Mouse (Mus musculus) T-cell, adult 2 months (primary cell): ENCODE measurements at regions not wholly inside any gene's neighbourhood (a gene's known extent, or its start where the extent isn't known, plus 50 kb on each side); places are given as distances from the start of the nearest gene placed in this dataset.
A peak's percentile ranks its signal among the peaks of the same experiment; 100 is the strongest.

ENCODE experiments used
- DNase-seq: peaks from one replicate; pipeline ENCODE4 v3.0.0; 2022; ENCODE audit warnings: low spot score

- no peak for DNase-seq
Observed at GRCm38 (mm10) chr14:99431697-99432096, 133.2 kb downstream of the Klf5 start.

GRCm38 (mm10) chr14:99434645-99435044 is 136.2 kb downstream of the Klf5 start:
- DNase-seq, result no peak

- no peak for DNase-seq
Observed at GRCm38 (mm10) chr14:99435512-99435911, 137.0 kb downstream of the Klf5 start.

DNA sequence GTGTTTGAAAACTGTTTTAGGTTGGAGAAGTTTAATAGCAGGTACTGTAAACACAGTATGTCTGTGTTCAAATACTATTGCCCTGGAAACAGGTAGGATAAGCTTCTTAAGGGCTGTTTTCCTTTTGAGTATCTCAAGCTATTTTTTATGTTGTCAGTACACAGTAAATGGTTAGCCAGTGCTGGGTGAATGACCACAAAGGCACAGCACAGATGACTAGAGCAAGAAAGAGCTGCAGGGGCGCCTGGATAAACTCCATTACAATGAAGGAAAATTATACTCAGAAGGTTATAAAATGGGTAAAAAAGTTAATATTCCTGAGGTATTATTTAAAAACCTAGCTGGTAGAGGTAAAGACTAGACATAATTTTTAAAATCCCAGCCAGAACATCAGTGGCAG is 137.6 kb downstream of the Klf5 start:
- DNase-seq, result no peak

DNA sequence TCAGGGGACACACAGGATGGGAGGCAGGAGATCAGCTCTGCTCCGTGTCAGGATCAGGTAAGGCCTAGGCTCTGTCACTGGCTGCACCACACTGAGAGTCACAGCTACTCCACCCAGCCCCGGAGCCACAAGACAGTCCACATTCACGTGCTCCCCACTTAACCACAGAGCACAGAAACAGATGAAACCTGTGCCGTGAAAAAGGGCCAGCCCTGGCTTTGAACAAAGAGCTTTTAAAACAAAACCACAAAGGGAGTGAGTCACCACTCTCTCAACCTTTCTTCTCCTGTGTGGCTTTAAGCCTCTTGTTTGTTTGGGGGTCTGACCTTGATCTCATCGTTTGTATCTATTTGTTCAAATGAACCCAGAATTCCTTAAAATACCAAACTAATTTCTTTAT is 150.6 kb downstream of the Klf5 start:
- DNase-seq, result peak; percentile 84

GRCm38 (mm10) chr14:99449870-99450269 is 151.4 kb downstream of the Klf5 start:
- peak; percentile 62 for DNase-seq

DNA sequence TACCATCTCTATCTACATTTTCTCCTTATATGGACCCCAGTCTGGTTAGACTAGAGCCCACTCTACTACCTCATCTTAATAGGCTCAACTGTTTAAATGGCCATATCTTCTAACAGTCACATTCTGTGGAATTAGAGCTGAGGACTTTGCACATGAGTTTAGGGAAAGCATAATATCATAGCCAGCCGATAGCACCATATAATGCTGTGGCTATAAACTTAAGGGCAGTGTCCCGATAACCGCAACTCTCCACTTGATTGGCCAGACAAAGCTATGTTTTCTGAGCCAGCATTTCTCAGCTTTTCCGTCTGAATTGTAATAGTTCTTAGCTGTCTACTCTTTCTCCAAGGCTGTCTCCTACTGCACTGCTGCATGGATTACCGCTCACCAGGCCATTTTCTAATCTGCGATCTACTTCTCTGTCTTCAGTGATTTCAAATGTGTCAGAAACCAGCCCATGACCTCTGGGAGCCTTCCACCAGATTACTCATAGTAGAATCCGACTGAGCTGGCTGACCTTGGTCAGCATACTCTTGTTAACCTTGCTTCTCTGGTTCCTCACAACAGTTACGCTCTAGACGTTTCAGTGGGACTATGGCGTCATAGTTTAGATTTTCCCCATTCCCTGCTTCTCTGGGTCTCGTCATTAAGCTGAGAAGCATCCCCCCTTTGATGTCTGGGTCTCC is 152.8 kb downstream of the Klf5 start:
- no peak for DNase-seq

DNA sequence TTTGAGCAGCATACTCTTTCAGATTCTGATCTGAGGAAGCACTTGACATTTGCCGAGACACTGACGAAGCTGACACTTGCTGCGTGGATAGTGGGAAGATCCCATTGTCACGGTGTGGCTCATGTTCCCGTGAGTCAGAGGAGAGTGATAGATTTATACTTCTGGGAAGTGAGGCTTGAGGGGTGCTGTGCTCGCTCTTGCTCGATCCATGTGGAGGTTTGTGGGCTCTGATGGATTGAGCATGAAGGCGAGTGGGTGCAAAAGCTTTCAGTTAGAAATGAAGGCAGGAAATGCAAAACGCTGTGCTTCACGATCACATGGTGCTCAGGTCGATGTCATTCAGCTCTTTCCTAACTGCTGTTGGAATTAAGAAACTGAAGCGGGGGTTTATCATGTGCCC is 155.4 kb downstream of the Klf5 start:
- no peak for DNase-seq

DNA sequence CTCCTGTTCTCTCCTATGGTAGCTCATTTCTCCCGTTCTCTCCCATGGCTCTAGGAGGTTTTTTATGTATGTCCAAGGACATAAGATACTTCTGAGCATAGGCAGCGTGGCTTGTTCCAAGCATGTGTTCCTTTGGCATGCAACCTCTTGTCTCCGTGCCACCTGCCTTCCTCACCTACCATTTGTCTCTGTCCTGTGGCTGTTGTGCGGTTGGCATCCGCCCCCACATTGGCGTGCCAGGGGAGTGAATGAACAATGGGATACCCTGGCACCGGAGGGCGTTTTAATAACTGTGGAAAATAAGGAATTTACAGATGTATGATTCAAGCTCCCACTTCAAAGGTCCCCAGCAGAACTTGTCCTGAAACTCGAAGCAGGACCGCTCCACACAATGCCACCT is 158.1 kb downstream of the Klf5 start:
- no peak for DNase-seq

- DNase-seq, result no peak
Observed at GRCm38 (mm10) chr14:99457573-99457972, 159.1 kb downstream of the Klf5 start.

- DNase-seq, result no peak
Observed at GRCm38 (mm10) chr14:99472111-99472510, 173.6 kb downstream of the Klf5 start.

- DNase-seq, result no peak
Observed at GRCm38 (mm10) chr14:99475271-99475670, 176.8 kb downstream of the Klf5 start.

DNA sequence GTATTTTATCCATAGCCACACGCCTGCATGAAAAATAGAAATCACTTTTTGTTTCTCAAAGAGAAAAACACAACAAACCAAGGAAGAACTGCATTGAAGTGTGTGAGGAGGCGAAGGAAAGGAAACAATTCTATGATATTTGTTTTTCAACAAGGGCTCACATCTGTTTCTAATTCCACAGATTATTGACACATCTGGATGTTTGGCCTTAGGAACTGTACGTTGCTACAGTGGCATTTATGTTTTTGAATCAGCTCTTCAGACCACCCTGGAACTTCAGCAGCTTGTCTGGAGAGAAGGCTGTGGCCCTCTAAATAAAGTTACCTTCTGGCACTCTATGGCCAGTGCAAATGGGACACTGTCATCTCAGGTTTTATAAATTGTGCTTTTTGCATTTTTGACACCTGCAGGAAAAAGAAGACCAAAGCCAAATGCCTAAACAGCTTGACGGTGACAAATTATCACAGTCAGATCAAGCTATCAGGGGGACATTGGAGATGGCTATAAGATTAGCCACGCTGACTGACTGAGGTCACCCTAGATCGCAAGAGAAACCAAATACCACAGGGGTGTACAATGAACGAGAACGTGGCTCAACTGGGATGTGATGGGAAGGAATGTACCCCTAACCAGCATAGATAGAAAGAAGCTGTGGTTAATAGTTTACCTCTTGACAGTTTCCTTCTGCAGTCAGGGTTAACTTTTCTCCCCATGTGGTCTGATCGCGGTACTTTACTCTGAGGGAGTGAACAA is 182.0 kb downstream of the Klf5 start:
- DNase-seq, result no peak

DNA sequence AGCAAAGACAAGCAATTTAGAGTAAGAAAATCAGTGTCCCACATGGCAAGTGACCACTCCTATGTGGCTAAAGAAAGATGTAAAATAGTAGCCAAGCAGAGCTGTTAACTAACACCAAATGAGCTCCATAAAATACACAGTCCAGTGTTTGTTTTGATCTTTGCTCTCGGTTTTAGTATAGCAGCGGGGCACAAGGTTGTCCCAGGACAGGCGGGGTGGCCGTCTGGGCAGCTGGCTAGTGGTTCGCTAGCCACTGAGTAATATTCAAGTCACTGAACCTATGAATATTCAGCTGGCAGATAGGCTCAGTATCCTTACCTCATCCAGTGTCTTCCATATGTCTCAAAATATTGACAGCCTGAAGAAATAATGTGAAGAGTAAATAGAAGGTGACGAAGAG is 189.5 kb downstream of the Klf5 start:
- no peak for DNase-seq

- no peak for DNase-seq
Observed at GRCm38 (mm10) chr14:99493197-99493596, 194.7 kb downstream of the Klf5 start.

DNA sequence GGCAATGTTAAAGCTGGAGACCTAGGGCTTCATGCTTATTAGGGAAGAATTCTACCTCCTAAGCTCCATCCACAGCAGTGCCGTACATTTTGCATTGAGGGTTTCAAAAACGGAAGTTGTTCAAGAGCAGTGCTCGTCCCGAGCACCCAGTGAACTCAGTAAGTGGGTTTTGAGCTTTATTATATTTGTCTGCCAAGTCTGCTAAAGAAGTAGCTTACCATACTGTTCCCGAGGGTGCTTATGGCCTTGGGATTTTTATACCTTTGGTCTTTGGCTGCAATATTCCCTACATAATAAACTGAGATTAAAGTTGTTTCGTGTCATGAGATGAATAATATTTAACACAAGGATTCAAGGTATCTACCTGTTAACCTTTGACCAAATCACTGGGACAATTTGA is 195.2 kb downstream of the Klf5 start:
- DNase-seq, result no peak

- no peak for DNase-seq
Observed at GRCm38 (mm10) chr14:99499502-99500266, 201.2 kb downstream of the Klf5 start.

DNA sequence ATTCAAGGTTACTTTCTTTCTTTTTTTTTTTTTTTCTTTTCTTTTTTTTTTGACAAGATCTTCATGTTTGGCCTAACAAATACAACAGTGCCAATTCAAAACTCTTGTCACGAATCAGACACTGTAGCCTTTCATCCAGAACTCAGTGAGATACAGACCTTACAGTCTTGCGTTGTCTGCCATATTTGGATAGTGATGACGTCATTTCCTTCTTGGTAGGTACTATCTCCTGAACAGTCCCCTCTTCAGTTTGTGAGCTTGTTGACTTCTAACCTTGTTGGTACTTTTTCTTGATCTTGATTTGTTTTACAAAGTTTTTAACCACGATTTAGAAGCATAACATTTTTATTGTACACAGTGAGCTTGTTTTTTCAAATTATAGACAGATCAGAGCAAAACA is 206.4 kb downstream of the Klf5 start:
- DNase-seq, result no peak

DNA sequence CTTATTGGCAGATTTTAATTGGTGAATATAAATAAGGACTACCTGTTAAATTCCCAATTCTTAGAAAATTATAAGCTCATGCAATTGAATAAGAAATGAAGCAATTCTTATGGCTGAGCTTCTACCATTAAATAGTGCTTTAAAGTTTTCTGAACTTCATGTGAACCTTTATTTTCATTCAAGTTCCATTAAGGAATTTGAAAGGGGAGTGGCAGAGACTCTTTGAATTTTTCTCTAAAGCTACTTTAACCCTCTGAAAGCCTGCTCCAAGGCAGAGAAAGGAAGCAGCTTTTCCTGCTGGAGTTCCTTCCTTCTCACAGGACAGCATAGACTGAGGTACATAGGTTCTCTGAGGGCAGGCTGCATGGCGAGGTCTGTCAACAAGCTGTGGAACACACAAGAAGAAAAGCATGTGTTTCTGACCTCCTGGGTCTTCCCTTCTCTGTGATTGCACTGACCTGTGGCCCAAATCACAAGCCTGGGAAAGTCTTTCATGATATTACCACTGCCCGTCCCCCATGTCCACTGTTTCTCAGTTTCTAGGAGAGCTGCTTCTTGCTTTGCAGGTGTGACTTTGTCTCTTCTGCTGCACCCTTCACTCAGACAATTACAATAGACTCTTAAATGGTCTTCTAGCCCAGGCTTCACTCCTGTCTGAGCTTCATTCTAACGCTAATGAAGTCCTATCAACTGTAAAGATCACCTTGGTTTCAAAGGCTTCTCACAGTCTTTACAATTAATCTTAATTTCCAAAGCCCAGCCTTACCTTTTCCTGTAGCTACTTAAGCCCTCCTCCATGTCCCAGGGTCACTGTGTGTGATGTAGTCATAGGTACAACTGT is 211.4 kb downstream of the Klf5 start:
- no peak for DNase-seq

DNA sequence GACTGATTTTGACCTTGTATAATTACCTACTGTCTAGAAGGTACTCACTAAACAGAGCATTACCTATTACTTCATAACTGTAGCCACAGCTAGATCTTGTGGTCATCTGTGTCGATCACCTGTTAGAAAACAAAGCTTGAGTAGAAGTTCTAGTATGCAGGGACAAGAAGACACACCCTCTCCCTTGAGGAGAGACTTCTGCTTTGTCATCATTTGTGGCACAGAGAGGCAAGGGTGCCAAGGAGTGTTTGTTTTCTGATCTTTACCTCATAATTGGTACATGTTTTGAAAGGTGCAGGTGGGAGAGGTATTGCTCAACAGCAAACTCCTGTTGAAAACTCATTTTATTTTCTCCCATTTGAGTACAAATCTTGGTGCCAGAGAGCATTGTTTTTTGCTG is 217.0 kb downstream of the Klf5 start:
- DNase-seq, result no peak

DNA sequence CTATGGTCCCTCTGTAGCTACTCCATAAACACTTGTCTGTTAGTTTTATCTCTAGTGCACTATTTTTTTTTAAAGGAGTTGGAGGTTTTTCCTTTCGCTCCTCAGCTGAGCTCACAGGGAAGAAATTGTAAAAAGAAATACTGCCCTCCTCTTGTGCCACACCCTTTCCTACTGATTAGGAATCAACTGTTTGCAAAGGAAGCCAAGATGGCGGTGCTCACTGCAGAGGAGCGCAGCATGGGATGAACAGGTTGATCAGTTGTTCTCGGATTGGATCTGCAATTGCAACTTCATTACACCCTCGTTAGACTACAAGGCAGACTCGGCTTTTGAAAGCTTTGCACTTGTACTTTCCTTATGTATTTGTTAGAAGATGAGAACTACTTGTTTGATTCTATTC is 218.2 kb downstream of the Klf5 start:
- DNase-seq, result no peak

- DNase-seq, result no peak
Observed at GRCm38 (mm10) chr14:99520343-99520742, 221.9 kb downstream of the Klf5 start.
